Mouse (Mus musculus): ENCODE data around the gene Pja2.
"Not testable (repeated sequence)": the region's sequence is repeated elsewhere in the genome, so short reads cannot be mapped to it uniquely, and the experiment has no call there.

Gene Pja2

GRCm38 (mm10) chr17:64331898-64332769 lies at the start of gene Pja2:
Pja2 (minus strand) TSS chr17:64331916.
- peak; percentile 99 for DNase-seq (ENCODE audit: low spot score)

DNA sequence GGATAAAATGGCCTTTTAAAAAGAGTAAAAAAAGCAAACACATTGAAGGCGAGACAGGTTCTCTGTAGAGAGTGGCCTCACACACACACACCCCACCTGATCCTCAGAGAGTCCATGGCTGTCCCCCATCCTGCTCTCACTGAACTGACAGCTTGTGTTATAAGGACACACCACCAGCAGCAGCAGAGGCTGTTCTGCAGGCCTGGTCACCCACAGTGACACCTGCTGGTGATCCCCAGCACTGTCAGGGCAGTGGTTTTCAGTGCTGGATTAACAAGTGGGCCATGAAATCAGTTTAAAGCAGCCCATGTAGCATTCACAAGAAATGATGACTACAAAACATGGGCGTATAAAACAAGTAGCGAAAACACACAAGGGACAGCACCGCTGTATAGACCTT lies 43.6 kb upstream of the Pja2 start:
- DNase-seq (ENCODE audit: low spot score) = peak; percentile 76

DNA sequence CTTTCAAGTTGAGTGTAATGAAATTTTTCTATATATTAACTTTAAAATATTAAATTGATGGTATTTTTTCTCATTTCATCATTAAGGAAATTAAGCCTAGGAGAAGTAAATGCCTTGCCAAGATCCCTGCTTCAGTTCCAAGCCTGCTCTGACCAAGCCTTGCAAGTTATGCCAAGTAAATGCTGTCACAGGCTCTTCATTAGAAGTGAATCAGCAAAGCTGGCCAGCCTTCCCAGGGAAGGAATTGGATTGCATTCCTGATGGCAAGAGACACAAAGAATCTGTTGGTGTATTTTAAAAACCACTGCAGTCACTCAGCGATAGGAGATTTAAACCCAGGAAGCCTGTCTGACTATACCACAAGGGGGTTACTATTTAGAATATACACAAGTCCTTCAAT lies 32.0 kb upstream of the Pja2 start:
- DNase-seq (ENCODE audit: low spot score) = peak; percentile 35

DNA sequence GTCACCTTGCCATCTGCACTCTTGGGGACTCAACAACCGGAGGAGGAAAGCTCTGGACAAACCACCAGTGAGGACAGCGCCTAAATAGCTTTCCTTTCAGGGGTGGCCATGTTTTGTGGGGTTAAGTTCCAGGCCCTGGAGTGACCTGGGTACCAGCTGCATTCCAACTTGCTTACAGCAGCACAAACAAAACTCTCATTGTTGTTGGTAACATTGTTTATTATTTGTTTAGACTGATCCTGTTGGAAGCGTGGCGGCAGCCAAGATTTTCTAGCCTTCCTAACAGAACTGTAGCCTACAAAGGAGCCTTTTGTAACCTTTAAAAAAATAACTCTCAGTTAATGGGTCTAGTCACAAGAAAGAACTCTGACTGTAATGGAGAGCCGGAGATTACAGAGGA lies 30.9 kb upstream of the Pja2 start:
- DNase-seq (ENCODE audit: low spot score) = no peak

GRCm38 (mm10) chr17:64361911-64362425 lies 30.3 kb upstream of the Pja2 start:
- DNase-seq (ENCODE audit: low spot score) = no peak

DNA sequence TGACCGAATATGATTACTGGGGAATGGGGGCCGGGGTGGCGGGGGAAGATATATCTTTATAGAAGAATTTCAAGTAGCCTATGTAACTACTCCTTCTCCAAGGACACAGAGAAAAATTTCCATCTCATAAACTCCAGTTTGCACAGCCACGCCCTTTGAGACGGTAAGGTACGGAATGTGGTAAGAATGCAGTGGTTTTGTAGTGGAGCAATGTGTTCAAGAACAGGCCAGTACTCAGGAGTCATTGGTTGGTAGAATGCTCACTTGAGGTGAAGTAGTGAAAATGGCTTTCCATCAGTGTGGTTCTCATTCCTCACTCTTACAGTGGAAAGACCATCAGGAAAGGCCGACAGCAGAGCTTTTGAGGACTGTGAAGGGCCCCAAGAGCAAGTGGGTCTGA lies 22.2 kb upstream of the Pja2 start:
- DNase-seq (ENCODE audit: low spot score) = no peak

DNA sequence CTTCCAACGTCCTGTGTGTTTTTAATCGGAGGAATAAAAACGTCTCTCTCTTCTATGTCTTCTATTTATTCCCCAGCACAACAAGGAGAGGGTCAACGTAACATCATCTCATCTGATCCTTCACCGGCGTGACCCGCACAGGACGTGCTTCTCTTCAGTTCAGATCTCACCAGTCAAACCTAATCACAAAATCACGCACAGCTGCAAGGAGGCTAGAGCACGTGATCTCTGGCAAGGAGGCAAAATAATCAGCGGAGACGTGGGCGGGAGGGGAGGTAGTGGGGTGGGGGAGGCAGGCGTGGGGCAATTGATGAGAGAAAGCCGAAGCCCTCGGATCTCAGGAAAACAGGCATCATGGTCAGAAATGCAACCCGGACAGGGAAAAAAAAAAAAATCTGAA lies 14.4 kb upstream of the Pja2 start:
- DNase-seq (ENCODE audit: low spot score) = no peak

- no peak for DNase-seq (ENCODE audit: low spot score)
These were observed 13.0 kb upstream of the Pja2 start for GRCm38 (mm10) chr17:64344576-64345172.

DNA sequence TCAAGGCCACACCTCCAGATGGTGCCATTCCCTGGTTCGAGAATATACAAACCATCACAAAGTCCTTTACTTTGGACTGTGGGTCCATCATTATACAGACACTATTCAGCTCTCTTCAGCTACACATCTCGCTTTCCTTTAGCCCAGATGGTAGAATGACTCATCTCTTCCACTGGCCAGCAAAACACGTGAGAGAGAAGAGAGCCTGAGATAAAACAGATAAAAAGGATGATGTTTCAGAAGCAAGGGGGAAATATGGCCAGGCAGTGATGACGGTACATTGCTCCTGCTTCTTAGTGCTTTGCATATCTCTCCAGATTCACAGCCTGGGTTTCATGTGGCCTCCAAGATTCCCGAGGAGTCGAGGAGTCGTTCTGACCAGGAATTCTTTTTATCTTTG lies 10.0 kb upstream of the Pja2 start:
- DNase-seq (ENCODE audit: low spot score) = no peak

- no peak for DNase-seq (ENCODE audit: low spot score)
These were observed 8.0 kb upstream of the Pja2 start for GRCm38 (mm10) chr17:64339752-64340151.

DNA sequence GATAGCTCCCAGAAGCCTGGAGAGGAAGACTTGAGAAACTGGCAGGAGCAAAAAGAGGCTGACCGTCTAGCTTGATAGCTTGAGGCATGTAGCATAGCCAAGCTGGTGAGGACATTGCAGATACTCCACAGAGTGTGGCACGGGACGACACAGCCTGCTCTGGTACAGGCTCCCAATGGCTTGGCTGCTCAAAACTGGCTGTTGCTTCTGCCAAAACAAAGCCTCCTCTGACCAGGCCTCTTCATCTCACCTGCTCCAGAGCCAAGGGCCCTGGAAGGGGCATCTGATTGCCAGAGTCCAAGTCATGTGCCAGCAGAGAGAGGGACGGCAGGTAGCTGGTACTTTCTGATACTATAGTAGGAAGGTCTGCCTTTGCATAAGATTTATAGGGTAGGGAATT lies 5.5 kb upstream of the Pja2 start:
- no peak for DNase-seq (ENCODE audit: low spot score)

DNA sequence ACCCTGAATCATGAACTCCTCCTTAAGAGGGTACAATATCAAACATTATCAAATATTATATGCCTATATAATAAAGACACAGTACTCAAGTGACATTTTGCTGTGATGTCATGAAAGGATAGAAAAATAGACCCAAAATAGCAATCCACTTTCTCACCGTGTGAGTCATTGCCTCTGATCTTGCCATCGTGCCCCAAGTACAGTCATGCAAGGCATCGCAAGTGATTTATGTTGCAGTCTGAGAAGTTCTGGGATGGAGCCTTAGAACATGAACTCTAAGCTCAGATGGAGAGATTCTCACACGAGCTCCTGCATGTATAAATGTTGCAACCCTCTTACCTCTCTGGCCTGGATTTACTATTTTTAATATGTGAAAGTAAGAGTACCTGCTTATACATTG lies 2.2 kb upstream of the Pja2 start:
- DNase-seq (ENCODE audit: low spot score) = no peak

GRCm38 (mm10) chr17:64332770-64333096 lies 1.0 kb upstream of the Pja2 start:
- no peak for DNase-seq (ENCODE audit: low spot score)

- peak; percentile 46 for DNase-seq (ENCODE audit: low spot score)
These were observed 322 bp downstream of the Pja2 start for GRCm38 (mm10) chr17:64331291-64331897.

DNA sequence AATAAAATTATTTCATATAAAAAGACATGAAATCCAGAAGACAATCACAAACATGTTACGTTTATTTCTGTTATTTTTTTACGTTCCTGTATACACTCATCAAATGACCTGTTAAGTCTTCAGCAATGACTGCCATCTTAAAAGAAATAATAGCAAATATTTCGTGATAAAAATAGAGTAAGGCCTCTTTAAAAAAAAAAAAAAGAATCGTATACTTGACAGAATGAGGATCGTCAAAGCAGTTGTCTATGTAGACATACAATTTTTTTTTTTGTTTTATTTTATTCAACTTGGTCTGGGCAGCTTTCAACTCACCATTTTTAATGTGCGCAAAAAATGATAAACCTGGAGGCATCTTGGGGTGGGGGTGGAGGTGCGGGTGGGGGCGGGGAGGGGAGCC lies 831 bp downstream of the Pja2 start:
- DNase-seq (ENCODE audit: low spot score) = no peak

GRCm38 (mm10) chr17:64324556-64324955 lies 7.2 kb downstream of the Pja2 start:
- no peak for DNase-seq (ENCODE audit: low spot score)

GRCm38 (mm10) chr17:64315428-64315827 lies 16.3 kb downstream of the Pja2 start:
- no peak for DNase-seq (ENCODE audit: low spot score)

- DNase-seq (ENCODE audit: low spot score) = not testable (repeated sequence)
These were observed 17.2 kb downstream of the Pja2 start for GRCm38 (mm10) chr17:64314523-64314922.

DNA sequence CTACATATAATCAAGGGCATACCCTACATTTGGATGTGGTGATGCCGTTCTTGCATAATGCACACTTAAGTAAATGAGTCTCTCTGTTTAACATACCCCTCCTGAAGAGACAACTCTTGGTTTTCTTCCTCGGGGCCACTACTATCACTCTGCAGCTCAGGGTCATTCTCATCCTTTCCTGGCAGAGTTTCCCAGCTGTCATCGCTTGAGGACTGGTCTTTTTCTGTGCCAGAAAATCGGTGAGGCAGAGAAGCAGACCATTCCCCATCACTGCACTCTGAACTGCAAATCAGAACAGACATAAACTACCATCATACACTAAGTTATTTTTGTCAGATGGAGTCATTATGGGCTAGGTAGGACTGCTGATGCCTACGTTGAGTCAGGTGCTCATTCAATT lies 34.1 kb downstream of the Pja2 start:
- no peak for DNase-seq (ENCODE audit: low spot score)

DNA sequence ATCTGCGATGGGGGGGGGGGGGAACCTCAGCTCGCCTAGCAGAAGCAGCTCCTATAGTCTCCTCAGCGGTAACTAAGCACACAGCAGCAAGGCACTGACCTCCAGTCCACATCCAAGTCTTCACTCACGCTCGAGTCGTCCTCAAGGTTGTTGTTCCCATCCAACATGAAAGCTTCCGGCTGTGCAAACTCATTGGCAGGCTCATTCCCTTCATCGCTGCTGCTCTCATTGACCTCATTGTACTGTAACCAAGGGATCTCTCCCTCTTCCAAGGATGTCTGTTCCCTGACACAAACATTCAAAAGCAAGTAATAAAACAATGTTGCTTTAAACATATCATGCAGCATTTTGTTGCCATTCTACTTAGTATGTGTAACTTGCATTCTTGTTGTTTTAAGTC lies 39.0 kb downstream of the Pja2 start:
- DNase-seq (ENCODE audit: low spot score) = no peak

GRCm38 (mm10) chr17:64289684-64290083 lies 42.0 kb downstream of the Pja2 start:
- DNase-seq (ENCODE audit: low spot score) = no peak

DNA sequence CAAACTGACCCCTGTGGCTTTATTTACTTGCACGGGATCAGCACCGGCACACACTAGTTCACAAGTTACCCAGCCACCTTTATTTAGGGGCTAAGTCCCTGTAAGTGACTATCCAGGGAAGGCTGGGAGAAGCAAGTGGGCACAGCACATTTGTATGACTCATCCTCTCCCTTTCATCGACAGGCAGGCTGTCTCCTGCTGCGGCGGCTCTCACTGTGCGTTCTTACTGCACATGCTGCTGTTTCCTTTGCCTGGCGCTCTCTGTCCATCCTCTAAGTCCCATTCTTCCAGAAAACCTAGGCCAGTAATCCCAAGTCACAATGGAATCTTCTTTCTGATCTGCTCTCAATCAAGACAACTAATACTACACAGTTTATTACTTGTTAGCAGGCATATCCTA lies 43.7 kb downstream of the Pja2 start:
- peak; percentile 27 for DNase-seq (ENCODE audit: low spot score)

DNA sequence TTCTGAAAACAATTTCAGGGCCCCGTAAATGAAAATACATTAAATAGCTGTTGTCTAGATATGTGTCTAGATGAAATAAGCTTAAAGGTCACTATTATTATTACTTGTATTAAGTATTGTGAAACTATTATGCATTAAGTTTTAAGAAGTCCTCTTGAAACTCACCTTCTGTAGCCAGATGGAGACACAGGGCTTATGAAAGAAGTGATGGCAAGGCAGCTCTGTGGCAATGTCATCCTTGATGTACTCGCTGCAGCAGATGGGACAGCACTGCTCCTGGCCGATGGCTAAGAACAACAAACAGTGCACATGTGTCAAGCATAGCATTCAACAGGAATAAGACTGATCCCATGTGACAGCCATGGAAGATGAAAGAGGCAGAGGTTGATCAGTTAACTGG lies 44.9 kb downstream of the Pja2 start:
- DNase-seq (ENCODE audit: low spot score) = no peak
